Mouse (Mus musculus) stomach, embryonic 15.5 days (tissue): ENCODE data around the gene Cysrt1. TPM values are rescaled to one million over a fixed set of nuclear protein-coding genes. Genes with fewer than 3 reads are reported as not detected.
A peak's percentile ranks its signal among the peaks of the same experiment; 100 is the strongest.

Experiments
- ATAC-seq: fragments of 200-750 bp; cut with Nextera tagmentation; 2 replicates; pipeline ENCODE4 v1.8.0; 2017; ENCODE audit warnings: low read depth, moderate number of reproducible peaks, moderate TSS enrichment; ENCODE audit not compliant: insufficient read depth, low FRiP score
- H3K27ac ChIP-seq: fragments of 300-500 bp; sonication (generic); 2 replicates; pipeline ENCODE4 v1.5.1; 2015; ENCODE audit warnings: mild to moderate bottlenecking, inconsistent platforms
- H3K27me3 ChIP-seq: fragments of 300-500 bp; sonication (generic); replicated peaks from 2 replicates; pipeline ENCODE4 v1.6.1; 2015; ENCODE audit warnings: inconsistent platforms
- H3K36me3 ChIP-seq: fragments of 300-500 bp; sonication (generic); 2 replicates; pipeline ENCODE4 v1.6.1; 2015; ENCODE audit warnings: inconsistent platforms
- H3K4me1 ChIP-seq: fragments of 300-500 bp; sonication (generic); 2 replicates; pipeline ENCODE4 v1.6.1; 2015; ENCODE audit warnings: inconsistent platforms
- H3K4me2 ChIP-seq: fragments of 300-500 bp; sonication (generic); 2 replicates; pipeline ENCODE4 v1.6.1; 2015; ENCODE audit warnings: mild to moderate bottlenecking, inconsistent platforms
- H3K4me3 ChIP-seq: fragments of 300-500 bp; sonication (generic); replicated peaks from 2 replicates; pipeline ENCODE4 v1.5.1; 2015; ENCODE audit warnings: inconsistent platforms
- H3K9ac ChIP-seq: fragments of 300-500 bp; sonication (generic); 2 replicates; pipeline ENCODE4 v1.6.1; 2015; ENCODE audit warnings: inconsistent platforms
- H3K9me3 ChIP-seq: fragments of 300-500 bp; sonication (generic); 2 replicates; pipeline ENCODE4 v1.6.1; 2016; ENCODE audit warnings: inconsistent platforms
- WGBS: fragments of 180-500 bp; shearing (Covaris S2); methylation state at CpG from one replicate; pipeline ENCODE4 v1.1.7; 2015; 5-methylcytosine and 5-hydroxymethylcytosine counted together
- polyA plus RNA-seq: library from polyadenylated mRNA; unstranded; fragments of >200 nt; fragmentation: Nextera tagmentation; extraction: Ambion mirVana; gene quantifications from 2 replicates; pipeline ENCODE4 v1.2.1, GENCODE M21; 2015

The Cysrt1 gene
- polyA plus RNA-seq: 7.9 and 22.2 TPM in 2 replicates

DNA sequence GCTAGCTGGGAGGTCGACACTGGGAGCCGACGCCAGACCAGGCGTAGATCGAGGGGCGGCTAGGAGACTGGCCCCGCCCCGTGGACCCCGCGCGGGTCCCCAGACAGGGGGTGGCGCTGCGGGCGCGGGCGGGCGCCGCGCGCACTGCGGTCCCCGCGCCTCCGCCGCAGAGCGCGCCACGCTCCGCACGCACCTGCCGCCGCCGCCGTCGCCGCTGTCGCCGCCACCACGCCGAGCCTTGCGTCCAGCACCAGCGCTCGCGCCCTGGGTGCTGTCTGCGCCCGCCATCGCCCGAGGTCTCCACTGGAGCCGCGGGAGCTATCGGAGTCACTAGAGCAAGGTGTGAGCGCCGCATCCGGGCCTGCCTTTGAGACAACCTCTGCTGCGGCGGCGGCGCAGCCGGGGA lies at the start of gene Cysrt1, which contains the start of gene Rnf208:
Gene Cysrt1, minus strand, starts transcription at position 352 of the 406 bp plus-strand sequence.
Gene Rnf208, plus strand, starts transcription at position 155 of the 406 bp plus-strand sequence.
- H3K9ac ChIP-seq: peak within 1 kb of the TSS; percentile 44
- under 1% methylated on average over 53 of the region's 59 CpGs for WGBS
- H3K27me3 ChIP-seq: 0 out of 2 replicates have a peak, but pooled peaks cover 20% of the 10 kb centered on the region
- no peaks in the 10 kb centered on the region for H3K9me3 ChIP-seq
- H3K4me2 ChIP-seq: peak within 1 kb of the TSS; percentile 97
- peak within 1 kb of the TSS; percentile 52 for H3K4me3 ChIP-seq
- ATAC-seq: no peak
- peaks cover 25% of the 10 kb centered on the region for H3K4me1 ChIP-seq
- H3K27ac ChIP-seq: peak within 1 kb of the TSS; percentile 60
- no peaks in the 10 kb centered on the region for H3K36me3 ChIP-seq

GRCm38 (mm10) chr2:25291184-25292053 lies 49.2 kb upstream of the Cysrt1 start:
- H3K27ac ChIP-seq: no peak overlapping the region; the same call in 1 of the 2 replicates
- no peak overlapping the region for H3K9ac ChIP-seq
- no peaks in the 10 kb centered on the region for H3K9me3 ChIP-seq
- H3K4me1 ChIP-seq: peaks cover 37% of the 10 kb centered on the region
- 6% methylated on average over 32 of the region's 32 CpGs for WGBS
- ATAC-seq: no peak
- peak overlapping the region; percentile 38 for H3K4me3 ChIP-seq
- no peaks in the 10 kb centered on the region for H3K36me3 ChIP-seq
- peaks cover 58% of the 10 kb centered on the region for H3K27me3 ChIP-seq
- peak overlapping the region; percentile 66 for H3K4me2 ChIP-seq

DNA sequence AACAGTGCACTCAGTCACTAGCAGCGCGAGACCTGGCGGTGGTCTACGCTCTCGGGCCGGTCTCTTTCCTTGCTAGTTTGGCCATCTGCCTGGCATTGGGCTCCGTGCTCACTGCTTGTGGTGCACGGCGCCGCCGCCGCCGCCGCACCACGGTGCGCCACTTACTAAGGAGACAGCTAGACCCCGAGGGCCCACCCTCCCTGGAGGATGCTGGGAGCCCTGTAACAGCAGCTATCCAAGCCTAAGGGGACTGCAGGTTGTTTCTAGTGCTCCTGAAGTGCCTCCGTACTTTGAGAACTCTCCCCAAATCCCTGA lies 48.5 kb upstream of the Cysrt1 start:
- Histone ChIP-seq H3K4me2 (peak overlapping the region; percentile 66), H3K4me3 (peak overlapping the region; percentile 26), H3K9ac (no peak overlapping the region), H3K4me1 (peaks cover 41% of the 10 kb centered on the region), H3K36me3 (peaks cover 1% of the 10 kb centered on the region; the same call in 1 of the 2 replicates), H3K9me3 (no peaks in the 10 kb centered on the region), H3K27me3 (peaks cover 52% of the 10 kb centered on the region), H3K27ac (peak overlapping the region; percentile 9; the same call in 1 of the 2 replicates)
- whole genome bisulfite sequencing: under 1% methylated on average over 18 of the region's 18 CpGs
- ATAC-seq: no peak

GRCm38 (mm10) chr2:25290101-25290815 lies 48.0 kb upstream of the Cysrt1 start:
- Histone ChIP-seq H3K4me2 (peak overlapping the region; percentile 66), H3K27ac (peak overlapping the region; percentile 9; the same call in 1 of the 2 replicates), H3K36me3 (peaks cover 6% of the 10 kb centered on the region; the same call in 1 of the 2 replicates), H3K4me3 (peak overlapping the region; percentile 26), H3K27me3 (peaks cover 49% of the 10 kb centered on the region), H3K9me3 (no peaks in the 10 kb centered on the region), H3K4me1 (peaks cover 44% of the 10 kb centered on the region), H3K9ac (no peak overlapping the region)
- WGBS: 2% methylated on average over 54 of the region's 54 CpGs
- ATAC-seq: no peak

DNA sequence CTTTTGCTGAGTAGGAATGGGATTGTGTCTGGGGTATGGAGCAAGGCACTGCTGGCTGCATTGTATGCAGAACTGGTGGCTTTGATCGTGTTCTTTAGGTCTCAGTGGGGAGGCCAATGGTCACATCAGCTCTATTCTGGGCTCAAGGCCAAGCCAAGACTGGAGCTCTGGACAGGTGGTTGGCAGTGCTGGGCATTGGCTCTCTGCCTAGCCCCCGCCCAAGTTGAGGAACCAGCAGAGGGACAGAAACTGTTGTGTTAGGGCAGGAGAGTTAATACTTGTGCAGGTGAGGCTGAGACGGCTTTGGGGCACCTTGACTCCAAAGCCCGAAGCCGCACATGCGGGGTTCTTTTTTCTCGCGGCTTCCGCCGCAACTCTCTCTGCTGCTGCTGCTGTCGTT lies 47.4 kb upstream of the Cysrt1 start, which contains the start of gene Lrrc26:
Gene Lrrc26, plus strand, starts transcription at position 265 of the 400 bp plus-strand sequence.
- peak within 1 kb of the TSS; percentile 9; the same call in 1 of the 2 replicates for H3K27ac ChIP-seq
- ATAC-seq: no peak
- H3K4me2 ChIP-seq: peak within 1 kb of the TSS; percentile 66
- H3K4me1 ChIP-seq: peaks cover 44% of the 10 kb centered on the region
- no peaks in the 10 kb centered on the region for H3K9me3 ChIP-seq
- peaks cover 12% of the 10 kb centered on the region; the same call in 1 of the 2 replicates for H3K36me3 ChIP-seq
- H3K27me3 ChIP-seq: peaks cover 49% of the 10 kb centered on the region
- H3K9ac ChIP-seq: no peak within 1 kb of the TSS
- peak within 1 kb of the TSS; percentile 26 for H3K4me3 ChIP-seq
- WGBS: 14% methylated on average over 11 of the region's 11 CpGs

GRCm38 (mm10) chr2:25288734-25289345 lies 46.6 kb upstream of the Cysrt1 start:
- peaks cover 44% of the 10 kb centered on the region for H3K4me1 ChIP-seq
- H3K9me3 ChIP-seq: no peaks in the 10 kb centered on the region
- H3K9ac ChIP-seq: no peak overlapping the region
- no peak overlapping the region for H3K4me2 ChIP-seq
- peaks cover 18% of the 10 kb centered on the region for H3K36me3 ChIP-seq
- H3K27me3 ChIP-seq: peaks cover 49% of the 10 kb centered on the region
- H3K27ac ChIP-seq: no peak overlapping the region
- ATAC-seq: no peak
- 80% methylated on average over 7 of the region's 7 CpGs for WGBS
- H3K4me3 ChIP-seq: no peak overlapping the region

- Histone ChIP-seq H3K27me3 (peaks cover 49% of the 10 kb centered on the region), H3K9ac (no peak within 1 kb of the TSS), H3K4me1 (peaks cover 44% of the 10 kb centered on the region), H3K9me3 (no peaks in the 10 kb centered on the region), H3K4me2 (peak within 1 kb of the TSS; percentile 24; the same call in 1 of the 2 replicates), H3K27ac (peak within 1 kb of the TSS; percentile 92), H3K36me3 (peaks cover 22% of the 10 kb centered on the region), H3K4me3 (no peak within 1 kb of the TSS)
- no peak for ATAC-seq
- WGBS: 80% methylated on average over 6 of the region's 6 CpGs
These were observed 45.8 kb upstream of the Cysrt1 start, which contains the start of gene Tmem210 for GRCm38 (mm10) chr2:25287927-25288649. Gene Tmem210 (plus strand): TSS chr2:25288145.

GRCm38 (mm10) chr2:25286837-25287636 lies 44.8 kb upstream of the Cysrt1 start:
- peak overlapping the region; percentile 92 for H3K27ac ChIP-seq
- H3K9me3 ChIP-seq: no peaks in the 10 kb centered on the region
- no peak overlapping the region for H3K9ac ChIP-seq
- peaks cover 41% of the 10 kb centered on the region for H3K27me3 ChIP-seq
- peak overlapping the region; percentile 24 for H3K4me2 ChIP-seq
- ATAC-seq: peak; percentile 73
- H3K4me3 ChIP-seq: no peak overlapping the region
- peaks cover 34% of the 10 kb centered on the region for H3K4me1 ChIP-seq
- WGBS: 40% methylated on average over 7 of the region's 7 CpGs
- peaks cover 29% of the 10 kb centered on the region for H3K36me3 ChIP-seq

DNA sequence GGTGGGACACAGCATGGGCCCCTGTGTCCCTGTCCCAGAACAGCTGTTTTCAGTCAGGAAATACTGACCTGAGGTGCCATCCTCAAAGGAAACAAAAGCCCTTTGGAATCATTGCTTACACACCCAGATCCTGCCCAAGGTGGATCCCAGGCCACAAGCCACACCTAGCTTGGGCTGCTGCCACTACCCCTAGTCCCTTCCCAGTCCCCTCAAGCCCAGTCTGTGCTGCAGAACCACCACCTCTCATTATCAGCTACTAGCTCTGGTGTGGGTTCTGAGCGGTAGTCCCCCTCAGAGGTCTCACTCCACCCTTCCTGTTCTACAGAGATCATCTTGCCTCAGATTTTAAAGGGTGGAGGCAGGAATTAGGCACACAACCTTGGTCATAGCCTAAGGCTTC lies 44.1 kb upstream of the Cysrt1 start:
- peak; percentile 25; the same call in 1 of the 2 replicates for ATAC-seq
- Histone ChIP-seq H3K4me2 (peak overlapping the region; percentile 3; the same call in 1 of the 2 replicates), H3K4me1 (peaks cover 27% of the 10 kb centered on the region), H3K9ac (no peak overlapping the region), H3K36me3 (peaks cover 32% of the 10 kb centered on the region), H3K27ac (peak overlapping the region; percentile 92), H3K4me3 (no peak overlapping the region), H3K9me3 (no peaks in the 10 kb centered on the region), H3K27me3 (peaks cover 34% of the 10 kb centered on the region)
- WGBS: 45% methylated on average over 1 of the region's 1 CpGs

DNA sequence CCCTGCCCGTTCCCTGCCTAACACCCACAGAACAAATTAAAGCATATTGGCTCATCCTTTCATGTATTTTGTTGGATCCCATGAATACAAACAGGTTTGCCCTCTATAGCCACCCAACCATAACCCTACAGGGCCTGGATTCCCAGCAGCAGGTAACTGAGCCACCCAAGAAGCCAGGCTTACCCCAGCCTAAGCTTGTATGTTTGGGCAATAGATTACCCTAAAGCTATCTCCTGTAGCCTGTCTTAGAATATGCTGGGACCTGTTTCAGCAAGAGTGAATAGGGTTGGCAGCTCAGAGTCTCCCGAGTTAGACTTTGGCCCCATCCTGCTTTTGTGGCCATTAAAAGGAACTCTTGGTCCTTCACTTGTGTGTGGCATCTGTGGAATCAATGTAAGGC lies 43.3 kb upstream of the Cysrt1 start:
- H3K27me3 ChIP-seq: peaks cover 26% of the 10 kb centered on the region
- no peak overlapping the region for H3K4me3 ChIP-seq
- peaks cover 39% of the 10 kb centered on the region for H3K36me3 ChIP-seq
- no peak overlapping the region for H3K9ac ChIP-seq
- H3K27ac ChIP-seq: peak overlapping the region; percentile 92
- H3K4me2 ChIP-seq: no peak overlapping the region
- no peaks in the 10 kb centered on the region for H3K9me3 ChIP-seq
- no peak for ATAC-seq
- WGBS: 90% methylated on average over 2 of the region's 2 CpGs
- peaks cover 21% of the 10 kb centered on the region; the same call in 1 of the 2 replicates for H3K4me1 ChIP-seq
